Mouse (Mus musculus): ENCODE measurements around the gene Cers4. TPM values are rescaled to one million over a fixed set of nuclear protein-coding genes. Genes with fewer than 3 reads are reported as not detected.

Cers4 gene
- 38.3 TPM for polyA plus RNA-seq (2014; fragmentation: Illumina TruSeq; extraction: RNeasy Lipid Tissue Mini Kit (QIAGEN cat#74804); ENCODE audit: low read depth, low replicate concordance)

DNA sequence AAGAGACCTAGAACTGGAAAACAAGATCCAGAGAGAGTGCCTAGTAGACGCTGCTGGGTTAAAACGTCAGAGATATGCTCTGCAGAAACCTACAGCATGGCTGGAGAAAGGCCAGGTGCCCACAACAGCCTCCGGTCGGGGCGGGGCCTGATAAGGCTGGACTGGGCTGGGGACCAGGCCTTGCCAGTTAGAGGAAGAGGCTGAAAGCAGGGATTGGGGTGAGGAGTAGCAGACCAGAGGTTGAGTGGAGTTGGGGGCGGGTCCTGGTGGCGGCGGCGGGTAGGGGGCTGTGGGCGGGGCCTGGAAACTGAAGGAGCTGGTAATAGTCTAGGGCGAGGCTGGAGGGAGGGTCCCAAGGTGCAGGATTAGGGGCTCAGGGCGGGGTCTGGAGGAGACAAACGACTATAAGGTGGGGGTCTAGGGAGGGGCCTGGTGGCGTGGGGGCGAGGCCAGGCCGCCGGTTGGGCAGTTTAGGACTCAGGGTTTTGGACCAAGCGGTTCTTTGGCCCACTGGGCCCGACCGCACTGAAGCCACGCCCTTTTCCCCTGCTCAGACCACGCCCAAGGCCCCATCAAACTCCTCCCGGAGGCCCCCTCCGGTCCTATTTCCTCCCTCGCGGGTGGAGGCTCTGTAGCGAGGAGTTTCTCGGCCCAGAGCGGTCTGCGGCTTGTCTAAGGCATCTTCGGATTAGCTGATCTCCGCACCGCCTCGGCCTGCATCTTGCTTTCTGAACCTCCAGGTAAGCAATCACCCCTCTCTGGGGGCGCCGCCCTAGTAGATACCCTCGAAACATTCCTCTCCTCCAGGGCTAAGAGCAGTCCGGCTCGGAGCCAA, at the start of gene Cers4:
TSS of gene Cers4 (plus strand) at position 176 of the 835 bp plus-strand sequence.

Other genes with a start within 250 kb of the Cers4 start
- gene Tgfbr3l, start 244.8 kb upstream of the Cers4 start, polyA plus RNA-seq (2014; fragmentation: Illumina TruSeq; extraction: RNeasy Lipid Tissue Mini Kit (QIAGEN cat#74804); ENCODE audit: low read depth, low replicate concordance) = 14.7 TPM
- 2.2 TPM for gene Snapc2, start 239.9 kb upstream of the Cers4 start, polyA plus RNA-seq (2014; fragmentation: Illumina TruSeq; extraction: RNeasy Lipid Tissue Mini Kit (QIAGEN cat#74804); ENCODE audit: low read depth, low replicate concordance)
- gene Ctxn1, start 233.8 kb upstream of the Cers4 start, polyA plus RNA-seq (2014; fragmentation: Illumina TruSeq; extraction: RNeasy Lipid Tissue Mini Kit (QIAGEN cat#74804); ENCODE audit: low read depth, low replicate concordance) = 1.0 TPM
- gene Timm44, start 217.1 kb upstream of the Cers4 start, polyA plus RNA-seq (2014; fragmentation: Illumina TruSeq; extraction: RNeasy Lipid Tissue Mini Kit (QIAGEN cat#74804); ENCODE audit: low read depth, low replicate concordance) = 163 TPM
- gene Ccl25, start 167.8 kb upstream of the Cers4 start, polyA plus RNA-seq (2014; fragmentation: Illumina TruSeq; extraction: RNeasy Lipid Tissue Mini Kit (QIAGEN cat#74804); ENCODE audit: low read depth, low replicate concordance) = 31.0 TPM
- 53.7 TPM for gene Elavl1, start 167.6 kb upstream of the Cers4 start, polyA plus RNA-seq (2014; fragmentation: Illumina TruSeq; extraction: RNeasy Lipid Tissue Mini Kit (QIAGEN cat#74804); ENCODE audit: low read depth, low replicate concordance)
- 74.4 TPM for gene Zfp958, start 120.1 kb downstream of the Cers4 start, polyA plus RNA-seq (2014; fragmentation: Illumina TruSeq; extraction: RNeasy Lipid Tissue Mini Kit (QIAGEN cat#74804); ENCODE audit: low read depth, low replicate concordance)

Data from sigmoid colon, adult 10 weeks (tissue).